Mouse (Mus musculus): ENCODE results near the gene Pax3.

DNA sequence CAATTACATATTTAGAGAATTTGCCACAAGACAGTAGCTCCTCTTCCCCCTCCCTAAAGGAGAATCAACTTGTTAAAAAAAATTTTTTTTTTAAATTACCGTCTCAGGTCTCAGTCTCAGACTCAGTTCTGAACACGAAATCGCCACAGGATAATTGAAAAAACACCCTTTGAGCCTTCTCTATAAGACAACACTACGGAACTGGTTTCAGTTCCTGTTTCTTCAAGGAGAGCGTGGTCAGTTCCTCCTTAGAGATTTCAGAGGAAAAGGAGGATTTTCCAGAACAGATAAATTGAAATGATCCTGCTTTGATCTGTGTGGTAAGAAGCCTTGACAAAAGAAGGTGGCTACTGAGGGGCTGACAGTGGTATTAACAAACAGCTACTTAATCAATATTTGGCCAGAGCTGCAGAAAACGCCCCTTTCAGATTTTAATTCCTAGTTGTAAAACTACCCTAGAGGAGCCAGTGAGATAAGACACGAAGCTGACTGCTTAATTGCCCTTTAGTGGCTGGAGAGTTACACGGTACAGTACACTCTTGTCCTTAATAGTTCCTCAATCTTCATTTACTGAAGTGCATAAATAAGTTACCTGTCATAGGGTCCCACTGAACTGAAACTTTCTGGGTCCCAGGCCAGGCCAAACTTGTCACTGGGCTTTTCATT, 9.7 kb downstream of the Pax3 start:
- TF ChIP-seq CTCF (IDR thresholded peaks at IDR 0.05; ENCODE audit: low read depth, low read length) (no peak), GATA1 (IDR thresholded peaks at IDR 0.05; ENCODE audit: borderline replicate concordance, low read length) (no peak), TAL1 (conservative IDR thresholded peaks at IDR 0.05; ENCODE audit: low read depth, low read length) (no peak)
